In the genomic region with DNA sequence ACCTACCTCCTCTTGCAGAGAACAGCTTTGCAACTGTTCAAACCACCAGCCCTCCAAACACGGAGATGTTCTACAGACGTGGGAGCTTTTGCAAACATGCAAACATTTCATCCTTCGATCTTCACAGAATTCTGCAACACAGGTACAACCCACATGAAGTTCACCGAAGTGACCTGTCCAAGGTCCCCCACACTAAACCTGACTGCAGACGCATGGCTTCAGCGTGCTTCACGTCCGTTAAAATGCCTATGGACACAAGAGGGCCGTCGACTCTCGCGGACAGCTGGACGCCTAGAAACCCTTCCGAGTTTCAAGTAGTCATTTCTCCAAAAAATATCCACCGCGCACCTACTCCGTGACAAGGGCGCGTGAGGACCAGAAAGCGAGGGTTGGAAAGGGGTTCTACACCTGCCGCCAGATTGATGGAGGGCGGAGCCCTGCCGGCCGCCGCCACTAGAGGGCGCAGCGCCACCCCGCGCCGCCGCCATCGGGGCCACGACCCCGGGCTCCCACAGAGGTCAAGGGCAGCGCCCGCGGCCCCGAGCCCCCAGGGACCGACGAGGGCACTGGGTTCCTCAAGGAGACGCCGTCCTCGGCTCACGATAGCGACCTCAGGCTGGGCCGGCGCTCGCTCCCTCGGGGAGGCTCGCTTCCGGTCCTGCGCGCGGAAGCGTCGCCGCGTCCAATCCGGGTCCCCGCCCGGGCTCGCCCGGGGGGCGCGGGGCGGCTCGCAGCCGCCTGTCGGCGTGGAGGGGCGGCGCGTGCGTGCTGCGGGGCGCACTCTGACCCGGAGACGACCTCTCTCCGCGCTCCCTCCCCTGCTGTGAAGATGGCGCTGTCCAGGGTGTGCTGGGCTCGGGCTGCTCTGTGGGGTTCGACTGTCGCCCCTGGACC, we compare ENCODE assay signal across 8 mouse cellular contexts. TPM values are rescaled to one million over a fixed set of nuclear protein-coding genes. Genes with fewer than 3 reads are reported as not detected.
DNase-seq lines count a peak whose midpoint lies in the region; ATAC-seq and TF ChIP-seq lines count a peak whose summit lies in the region.

A gene (plus strand): TSS at position 729 of the 894 bp plus-strand sequence.

- ATAC-seq in forebrain, embryonic 14.5 days = peak; percentile 97
- ATAC-seq in liver, embryonic 16.5 days (ENCODE audit: low read depth) = peak; percentile 86
- peak; percentile 91 for ATAC-seq in neural tube, embryonic 12.5 days (ENCODE audit: low FRiP score, low read depth)
- ATAC-seq in stomach, postnatal 0 days (ENCODE audit: low FRiP score, low TSS enrichment) = peak; percentile 92

- 2% methylated on average over 81 of the region's 84 CpGs for WGBS in forebrain, embryonic 14.5 days
- WGBS in large intestine, adult 2 months = 2% methylated on average over 83 of the region's 84 CpGs
- 2% methylated on average over 79 of the region's 84 CpGs for WGBS in liver, embryonic 16.5 days (ENCODE audit: insufficient replicate concordance)
- 2% methylated on average over 84 of the region's 84 CpGs for WGBS in neural tube, embryonic 12.5 days
- WGBS in stomach, postnatal 0 days = 2% methylated on average over 60 of the region's 84 CpGs

- H3K9ac ChIP-seq in forebrain, embryonic 14.5 days (ENCODE audit: low read length) = peak within 1 kb of the TSS; percentile 81
- H3K9ac ChIP-seq in liver, embryonic 16.5 days (ENCODE audit: low read depth, low read length) = peak within 1 kb of the TSS; percentile 87
- peak within 1 kb of the TSS; percentile 79 for H3K9ac ChIP-seq in neural tube, embryonic 12.5 days
- H3K9ac ChIP-seq in stomach, postnatal 0 days (ENCODE audit: low read length) = peak within 1 kb of the TSS; percentile 82

- intact Hi-C loops in heart, postnatal 10 days (cut with DNase I) = loop anchor here (1.0 to 5.0 kb wide), 3 partner anchors 26 to 214 kb away; no protein-coding TSS in a partner anchor

- peak within 1 kb of the TSS; percentile 73 for H3K4me3 ChIP-seq in forebrain, embryonic 14.5 days (ENCODE audit: low read depth, low read length)
- H3K4me3 ChIP-seq in liver, embryonic 16.5 days (ENCODE audit: low read depth, low read length) = peak within 1 kb of the TSS; percentile 88
- peak within 1 kb of the TSS; percentile 64 for H3K4me3 ChIP-seq in neural tube, embryonic 12.5 days
- peak within 1 kb of the TSS; percentile 83 for H3K4me3 ChIP-seq in stomach, postnatal 0 days (ENCODE audit: low read depth, low read length)

- peaks cover 12% of the 10 kb centered on the region for H3K4me1 ChIP-seq in forebrain, embryonic 14.5 days (ENCODE audit: control insufficient read depth, insufficient read depth, low read length)
- peaks cover 22% of the 10 kb centered on the region for H3K4me1 ChIP-seq in liver, embryonic 16.5 days (ENCODE audit: control insufficient read depth, low read depth, low read length)
- peaks cover 23% of the 10 kb centered on the region for H3K4me1 ChIP-seq in neural tube, embryonic 12.5 days
- peaks cover 2% of the 10 kb centered on the region; the same call in 1 of the 2 replicates for H3K4me1 ChIP-seq in stomach, postnatal 0 days (replicated peaks; ENCODE audit: control insufficient read depth, insufficient read depth)

- TF ChIP-seq EP300 in stomach, postnatal 0 days (optimal IDR thresholded peaks at IDR 0.05) = no peak

- H3K9me3 ChIP-seq in forebrain, embryonic 14.5 days (replicated peaks; ENCODE audit: control insufficient read depth, low read length) = no peaks in the 10 kb centered on the region
- H3K9me3 ChIP-seq in liver, embryonic 16.5 days (replicated peaks; ENCODE audit: control insufficient read depth, low read length) = no peaks in the 10 kb centered on the region
- no peaks in the 10 kb centered on the region for H3K9me3 ChIP-seq in neural tube, embryonic 12.5 days
- H3K9me3 ChIP-seq in stomach, postnatal 0 days (ENCODE audit: control insufficient read depth, low read length) = no peaks in the 10 kb centered on the region

- H3K27ac ChIP-seq in forebrain, embryonic 14.5 days (ENCODE audit: low read depth, low read length) = peak within 1 kb of the TSS; percentile 83
- peak within 1 kb of the TSS; percentile 87 for H3K27ac ChIP-seq in liver, embryonic 16.5 days (ENCODE audit: low read length)
- H3K27ac ChIP-seq in neural tube, embryonic 12.5 days = peak within 1 kb of the TSS; percentile 43; the same call in 1 of the 2 replicates
- H3K27ac ChIP-seq in stomach, postnatal 0 days (replicated peaks) = peak within 1 kb of the TSS; percentile 85

- TF ChIP-seq CTCF in stomach, postnatal 0 days (IDR thresholded peaks at IDR 0.05; ENCODE audit: low read depth) = peak; percentile 78

- H3K4me2 ChIP-seq in forebrain, embryonic 14.5 days (ENCODE audit: low read length) = peak within 1 kb of the TSS; percentile 81
- H3K4me2 ChIP-seq in liver, embryonic 16.5 days (ENCODE audit: low read depth, low read length) = peak within 1 kb of the TSS; percentile 92
- H3K4me2 ChIP-seq in neural tube, embryonic 12.5 days (replicated peaks) = peak within 1 kb of the TSS; percentile 92
- H3K4me2 ChIP-seq in stomach, postnatal 0 days (replicated peaks; ENCODE audit: low read depth) = peak within 1 kb of the TSS; percentile 88

- H3K36me3 ChIP-seq in forebrain, embryonic 14.5 days (ENCODE audit: control insufficient read depth, insufficient read depth, low read length) = peaks cover 17% of the 10 kb centered on the region
- peaks cover 7% of the 10 kb centered on the region; the same call in 1 of the 2 replicates for H3K36me3 ChIP-seq in liver, embryonic 16.5 days (ENCODE audit: control insufficient read depth, insufficient read depth)
- H3K36me3 ChIP-seq in neural tube, embryonic 12.5 days = peaks cover 13% of the 10 kb centered on the region
- H3K36me3 ChIP-seq in stomach, postnatal 0 days (ENCODE audit: control insufficient read depth, insufficient read depth, low read length) = no peaks in the 10 kb centered on the region

- no peaks in the 10 kb centered on the region for H3K27me3 ChIP-seq in forebrain, embryonic 14.5 days (replicated peaks; ENCODE audit: control insufficient read depth, insufficient read depth, low read length)
- H3K27me3 ChIP-seq in liver, embryonic 16.5 days (ENCODE audit: control insufficient read depth, insufficient read depth, low read depth, low read length) = no peaks in the 10 kb centered on the region
- no peaks in the 10 kb centered on the region for H3K27me3 ChIP-seq in neural tube, embryonic 12.5 days (replicated peaks)
- no peaks in the 10 kb centered on the region for H3K27me3 ChIP-seq in stomach, postnatal 0 days (ENCODE audit: control insufficient read depth, insufficient read depth, low read length)

- DNase-seq in ES-CJ7 (ENCODE audit: low read depth, low spot score) = peak; percentile 90
- peak; percentile 79 for DNase-seq in cerebellum, adult 11 months
- peak; percentile 90 for DNase-seq in forebrain, embryonic 14.5 days (ENCODE audit: low spot score)
- DNase-seq in heart, postnatal 10 days = peak; percentile 90 to 92
- no peak for DNase-seq in large intestine, adult 2 months (ENCODE audit: low read depth, low spot score)
- DNase-seq in stomach, postnatal 0 days (ENCODE audit: low spot score) = peak; percentile 85

RNA-seq across cellular contexts. Expression of the gene that starts here (rescaled TPM):
- 40.5 and 43.1 TPM in 2 replicates for polyA plus RNA-seq in forebrain, embryonic 14.5 days (2014; fragmentation: Nextera tagmentation; extraction: Ambion mirVana)
- total RNA-seq in heart, postnatal 10 days (2021) = 10 to 100 TPM; 22.3 to 44.6 TPM
- polyA plus RNA-seq in large intestine, adult 2 months (2012; rRNA removed) = 30.1 and 36.7 TPM in 2 replicates
- polyA plus RNA-seq in liver, embryonic 16.5 days (2015; fragmentation: Nextera tagmentation; extraction: Ambion mirVana) = 12.8 and 15.3 TPM in 2 replicates
- 48.5 and 50.6 TPM in 2 replicates for polyA plus RNA-seq in neural tube, embryonic 12.5 days (2016; fragmentation: Nextera tagmentation; extraction: Ambion mirVana)
- polyA plus RNA-seq in stomach, postnatal 0 days (2015; fragmentation: Nextera tagmentation; extraction: Ambion mirVana) = 9.8 and 10.9 TPM in 2 replicates
